Mouse (Mus musculus): ENCODE results near the gene Ice1. TPM values are rescaled to one million over a fixed set of nuclear protein-coding genes. Genes with fewer than 3 reads are reported as not detected.

Ice1 gene
- 59.1 and 59.2 TPM in 2 replicates for polyA plus RNA-seq (2014; fragmentation: Nextera tagmentation; extraction: Ambion mirVana)

GRCm38 (mm10) chr13:70637282-70637661, at the start of gene Ice1:
TSS of gene Ice1 (minus strand) at chr13:70637634.
- peak; percentile 44 for ATAC-seq (ENCODE audit: low FRiP score, low TSS enrichment)
- Histone ChIP-seq H3K9me3 (ENCODE audit: control insufficient read depth, low read length) (no peaks in the 10 kb centered on the region), H3K4me3 (replicated peaks; ENCODE audit: low read depth, low read length) (peak within 1 kb of the TSS; percentile 95), H3K36me3 (ENCODE audit: control insufficient read depth, insufficient read depth, low read length) (no peaks in the 10 kb centered on the region), H3K27me3 (ENCODE audit: control insufficient read depth, insufficient read depth, low read length) (no peaks in the 10 kb centered on the region), H3K9ac (replicated peaks; ENCODE audit: low read length) (peak within 1 kb of the TSS; percentile 88), H3K4me1 (ENCODE audit: control insufficient read depth, insufficient read depth, low read length) (peaks cover 19% of the 10 kb centered on the region), H3K4me2 (ENCODE audit: low read length) (peak within 1 kb of the TSS; percentile 87), H3K27ac (replicated peaks; ENCODE audit: low read depth, low read length) (peak within 1 kb of the TSS; percentile 95)
- peak; percentile 72 for DNase-seq
- under 1% methylated on average over 39 of the region's 39 CpGs for WGBS

- H3K27me3 ChIP-seq (ENCODE audit: control insufficient read depth, insufficient read depth, low read length) = no peaks in the 10 kb centered on the region
- no peak for ATAC-seq (ENCODE audit: low FRiP score, low TSS enrichment)
- H3K27ac ChIP-seq (replicated peaks; ENCODE audit: low read depth, low read length) = no peak overlapping the region
- no peak overlapping the region for H3K4me3 ChIP-seq (replicated peaks; ENCODE audit: low read depth, low read length)
- WGBS = 56% methylated on average over 5 of the region's 5 CpGs
- DNase-seq = no peak
- 0 out of 2 replicates have a peak, but pooled peaks cover 6% of the 10 kb centered on the region for H3K4me1 ChIP-seq (ENCODE audit: control insufficient read depth, insufficient read depth, low read length)
- no peak overlapping the region for H3K9ac ChIP-seq (replicated peaks; ENCODE audit: low read length)
- no peaks in the 10 kb centered on the region for H3K9me3 ChIP-seq (ENCODE audit: control insufficient read depth, low read length)
- H3K36me3 ChIP-seq (ENCODE audit: control insufficient read depth, insufficient read depth, low read length) = no peaks in the 10 kb centered on the region
- H3K4me2 ChIP-seq (ENCODE audit: low read length) = no peak overlapping the region
Measured at GRCm38 (mm10) chr13:70685825-70686224, 48.4 kb upstream of the Ice1 start.

GRCm38 (mm10) chr13:70684976-70685609, 47.7 kb upstream of the Ice1 start:
- Histone ChIP-seq H3K9ac (replicated peaks; ENCODE audit: low read length) (no peak overlapping the region), H3K4me2 (ENCODE audit: low read length) (no peak overlapping the region), H3K4me1 (ENCODE audit: control insufficient read depth, insufficient read depth, low read length) (0 out of 2 replicates have a peak, but pooled peaks cover 6% of the 10 kb centered on the region), H3K27me3 (ENCODE audit: control insufficient read depth, insufficient read depth, low read length) (no peaks in the 10 kb centered on the region), H3K27ac (replicated peaks; ENCODE audit: low read depth, low read length) (no peak overlapping the region), H3K9me3 (ENCODE audit: control insufficient read depth, low read length) (no peaks in the 10 kb centered on the region), H3K4me3 (replicated peaks; ENCODE audit: low read depth, low read length) (no peak overlapping the region), H3K36me3 (ENCODE audit: control insufficient read depth, insufficient read depth, low read length) (no peaks in the 10 kb centered on the region)
- WGBS = 57% methylated on average over 7 of the region's 7 CpGs
- ATAC-seq (ENCODE audit: low FRiP score, low TSS enrichment) (no peak; the same call in 1 of the 2 replicates), DNase-seq (peak; percentile 30)

- Histone ChIP-seq H3K4me3 (replicated peaks; ENCODE audit: low read depth, low read length) (no peak overlapping the region), H3K9ac (replicated peaks; ENCODE audit: low read length) (no peak overlapping the region), H3K4me1 (ENCODE audit: control insufficient read depth, insufficient read depth, low read length) (0 out of 2 replicates have a peak, but pooled peaks cover 6% of the 10 kb centered on the region), H3K27me3 (ENCODE audit: control insufficient read depth, insufficient read depth, low read length) (no peaks in the 10 kb centered on the region), H3K9me3 (ENCODE audit: control insufficient read depth, low read length) (no peaks in the 10 kb centered on the region), H3K27ac (replicated peaks; ENCODE audit: low read depth, low read length) (no peak overlapping the region), H3K36me3 (ENCODE audit: control insufficient read depth, insufficient read depth, low read length) (no peaks in the 10 kb centered on the region), H3K4me2 (ENCODE audit: low read length) (no peak overlapping the region)
- 89% methylated on average over 7 of the region's 7 CpGs for whole genome bisulfite sequencing
- no peak for DNase-seq
- ATAC-seq (ENCODE audit: low FRiP score, low TSS enrichment) = no peak
Measured at GRCm38 (mm10) chr13:70681411-70682183, 44.2 kb upstream of the Ice1 start.

GRCm38 (mm10) chr13:70680316-70680715, 42.9 kb upstream of the Ice1 start:
- Histone ChIP-seq H3K4me1 (ENCODE audit: control insufficient read depth, insufficient read depth, low read length) (0 out of 2 replicates have a peak, but pooled peaks cover 6% of the 10 kb centered on the region), H3K27ac (replicated peaks; ENCODE audit: low read depth, low read length) (no peak overlapping the region), H3K36me3 (ENCODE audit: control insufficient read depth, insufficient read depth, low read length) (no peaks in the 10 kb centered on the region), H3K27me3 (ENCODE audit: control insufficient read depth, insufficient read depth, low read length) (no peaks in the 10 kb centered on the region), H3K4me2 (ENCODE audit: low read length) (no peak overlapping the region), H3K4me3 (replicated peaks; ENCODE audit: low read depth, low read length) (no peak overlapping the region), H3K9ac (replicated peaks; ENCODE audit: low read length) (no peak overlapping the region), H3K9me3 (ENCODE audit: control insufficient read depth, low read length) (no peaks in the 10 kb centered on the region)
- no peak for ATAC-seq (ENCODE audit: low FRiP score, low TSS enrichment)
- WGBS = 87% methylated on average over 3 of the region's 3 CpGs
- DNase-seq = no peak

GRCm38 (mm10) chr13:70677689-70678088, 40.3 kb upstream of the Ice1 start:
- Histone ChIP-seq H3K27me3 (ENCODE audit: control insufficient read depth, insufficient read depth, low read length) (no peaks in the 10 kb centered on the region), H3K4me1 (ENCODE audit: control insufficient read depth, insufficient read depth, low read length) (no peaks in the 10 kb centered on the region), H3K9me3 (ENCODE audit: control insufficient read depth, low read length) (no peaks in the 10 kb centered on the region), H3K36me3 (ENCODE audit: control insufficient read depth, insufficient read depth, low read length) (no peaks in the 10 kb centered on the region), H3K9ac (replicated peaks; ENCODE audit: low read length) (no peak overlapping the region), H3K4me2 (ENCODE audit: low read length) (no peak overlapping the region), H3K27ac (replicated peaks; ENCODE audit: low read depth, low read length) (no peak overlapping the region), H3K4me3 (replicated peaks; ENCODE audit: low read depth, low read length) (no peak overlapping the region)
- ATAC-seq (ENCODE audit: low FRiP score, low TSS enrichment) = no peak
- WGBS = 91% methylated on average over 5 of the region's 5 CpGs
- DNase-seq = no peak

GRCm38 (mm10) chr13:70676243-70677183, 39.1 kb upstream of the Ice1 start:
- Histone ChIP-seq H3K4me2 (ENCODE audit: low read length) (no peak overlapping the region), H3K4me1 (ENCODE audit: control insufficient read depth, insufficient read depth, low read length) (no peaks in the 10 kb centered on the region), H3K9ac (replicated peaks; ENCODE audit: low read length) (no peak overlapping the region), H3K9me3 (ENCODE audit: control insufficient read depth, low read length) (no peaks in the 10 kb centered on the region), H3K36me3 (ENCODE audit: control insufficient read depth, insufficient read depth, low read length) (no peaks in the 10 kb centered on the region), H3K27me3 (ENCODE audit: control insufficient read depth, insufficient read depth, low read length) (no peaks in the 10 kb centered on the region), H3K27ac (replicated peaks; ENCODE audit: low read depth, low read length) (no peak overlapping the region), H3K4me3 (replicated peaks; ENCODE audit: low read depth, low read length) (no peak overlapping the region)
- ATAC-seq (ENCODE audit: low FRiP score, low TSS enrichment) (no peak), DNase-seq (peak; percentile 21)
- WGBS = 72% methylated on average over 20 of the region's 20 CpGs

- ATAC-seq (ENCODE audit: low FRiP score, low TSS enrichment) (no peak), DNase-seq (no peak)
- WGBS = 93% methylated on average over 10 of the region's 10 CpGs
- Histone ChIP-seq H3K36me3 (ENCODE audit: control insufficient read depth, insufficient read depth, low read length) (no peaks in the 10 kb centered on the region), H3K27me3 (ENCODE audit: control insufficient read depth, insufficient read depth, low read length) (no peaks in the 10 kb centered on the region), H3K4me3 (replicated peaks; ENCODE audit: low read depth, low read length) (no peak overlapping the region), H3K9ac (replicated peaks; ENCODE audit: low read length) (no peak overlapping the region), H3K4me2 (ENCODE audit: low read length) (no peak overlapping the region), H3K4me1 (ENCODE audit: control insufficient read depth, insufficient read depth, low read length) (no peaks in the 10 kb centered on the region), H3K9me3 (ENCODE audit: control insufficient read depth, low read length) (no peaks in the 10 kb centered on the region), H3K27ac (replicated peaks; ENCODE audit: low read depth, low read length) (no peak overlapping the region)
Measured at GRCm38 (mm10) chr13:70674998-70675397, 37.6 kb upstream of the Ice1 start.

All from midbrain, embryonic 14.5 days (tissue).